Mouse (Mus musculus) neural tube, embryonic 15.5 days (tissue): Measurements from ENCODE around the gene Ngfr. TPM values are rescaled to one million over a fixed set of nuclear protein-coding genes. Genes with fewer than 3 reads are reported as not detected.

ENCODE experiments used
- ATAC-seq: fragments of 200-750 bp; cut with Nextera tagmentation; 2 replicates; pipeline ENCODE4 v1.8.0; 2017; ENCODE audit warnings: mild to moderate bottlenecking, moderate TSS enrichment, moderate library complexity; ENCODE audit not compliant: low FRiP score
- H3K27ac ChIP-seq: fragments of 300-500 bp; sonication (generic); replicated peaks from 2 replicates; pipeline ENCODE4 v1.5.1; 2015; ENCODE audit warnings: mild to moderate bottlenecking, inconsistent platforms
- H3K27me3 ChIP-seq: fragments of 300-500 bp; sonication (generic); replicated peaks from 2 replicates; pipeline ENCODE4 v1.6.1; 2015; ENCODE audit warnings: inconsistent platforms
- H3K36me3 ChIP-seq: fragments of 300-500 bp; sonication (generic); 2 replicates; pipeline ENCODE4 v1.6.1; 2015; ENCODE audit warnings: inconsistent platforms
- H3K4me1 ChIP-seq: fragments of 300-500 bp; sonication (generic); 2 replicates; pipeline ENCODE4 v1.6.1; 2015; ENCODE audit warnings: inconsistent platforms
- H3K4me2 ChIP-seq: fragments of 300-500 bp; sonication (generic); 2 replicates; pipeline ENCODE4 v1.6.1; 2015; ENCODE audit warnings: inconsistent platforms, mild to moderate bottlenecking, moderate library complexity
- H3K4me3 ChIP-seq: fragments of 300-500 bp; sonication (generic); replicated peaks from 2 replicates; pipeline ENCODE4 v1.5.1; 2015; ENCODE audit warnings: mild to moderate bottlenecking, inconsistent platforms
- H3K9ac ChIP-seq: fragments of 300-500 bp; sonication (generic); replicated peaks from 2 replicates; pipeline ENCODE4 v1.6.1; 2015; ENCODE audit warnings: mild to moderate bottlenecking, inconsistent platforms
- H3K9me3 ChIP-seq: fragments of 300-500 bp; sonication (generic); replicated peaks from 2 replicates; pipeline ENCODE4 v1.6.1; 2016; ENCODE audit warnings: inconsistent platforms
- WGBS: fragments of 180-500 bp; shearing (Covaris S2); methylation state at CpG from one replicate; pipeline ENCODE4 v1.1.7; 2015; ENCODE audit warnings: mixed read lengths; 5-methylcytosine and 5-hydroxymethylcytosine counted together
- polyA plus RNA-seq: library from polyadenylated mRNA; unstranded; fragments of >200 nt; fragmentation: Nextera tagmentation; extraction: Ambion mirVana; gene quantifications from 2 replicates; pipeline ENCODE4 v1.2.1, GENCODE M21; 2015

Ngfr gene
- polyA plus RNA-seq, result 69.1 and 69.3 TPM in 2 replicates

GRCm38 (mm10) chr11:95587423-95587951 lies at the start of gene Ngfr:
Gene Ngfr (minus strand): TSS chr11:95587735.
- under 1% methylated on average over 34 of the region's 39 CpGs for WGBS
- peak within 1 kb of the TSS; percentile 72 for H3K27ac ChIP-seq
- H3K9ac ChIP-seq, result peak within 1 kb of the TSS; percentile 59
- H3K4me2 ChIP-seq, result peak within 1 kb of the TSS; percentile 93
- peaks cover 39% of the 10 kb centered on the region for H3K27me3 ChIP-seq
- no peaks in the 10 kb centered on the region for H3K36me3 ChIP-seq
- peaks cover 39% of the 10 kb centered on the region for H3K4me1 ChIP-seq
- ATAC-seq, result peak; percentile 74
- H3K4me3 ChIP-seq, result peak within 1 kb of the TSS; percentile 51
- H3K9me3 ChIP-seq, result no peaks in the 10 kb centered on the region

- H3K27ac ChIP-seq, result no peak overlapping the region
- WGBS, result 43% methylated on average over 2 of the region's 2 CpGs
- ATAC-seq, result no peak
- no peak overlapping the region for H3K4me2 ChIP-seq
- no peak overlapping the region for H3K4me3 ChIP-seq
- H3K4me1 ChIP-seq, result peaks cover 5% of the 10 kb centered on the region; the same call in 1 of the 2 replicates
- no peak overlapping the region for H3K9ac ChIP-seq
- H3K27me3 ChIP-seq, result no peaks in the 10 kb centered on the region
- H3K9me3 ChIP-seq, result no peaks in the 10 kb centered on the region
- H3K36me3 ChIP-seq, result no peaks in the 10 kb centered on the region
These were observed 47.5 kb upstream of the Ngfr start for GRCm38 (mm10) chr11:95635030-95635429.

GRCm38 (mm10) chr11:95633512-95634000 lies 46.0 kb upstream of the Ngfr start:
- WGBS, result 47% methylated on average over 2 of the region's 2 CpGs
- Histone ChIP-seq H3K27me3 (no peaks in the 10 kb centered on the region), H3K9me3 (no peaks in the 10 kb centered on the region), H3K27ac (no peak overlapping the region), H3K9ac (no peak overlapping the region), H3K36me3 (no peaks in the 10 kb centered on the region), H3K4me2 (no peak overlapping the region), H3K4me1 (peaks cover 5% of the 10 kb centered on the region; the same call in 1 of the 2 replicates), H3K4me3 (no peak overlapping the region)
- no peak for ATAC-seq

- H3K4me3 ChIP-seq, result no peak overlapping the region
- peaks cover 5% of the 10 kb centered on the region; the same call in 1 of the 2 replicates for H3K4me1 ChIP-seq
- H3K36me3 ChIP-seq, result no peaks in the 10 kb centered on the region
- no peak overlapping the region for H3K9ac ChIP-seq
- no peaks in the 10 kb centered on the region for H3K9me3 ChIP-seq
- no peak overlapping the region for H3K4me2 ChIP-seq
- WGBS, result 48% methylated on average over 6 of the region's 6 CpGs
- H3K27ac ChIP-seq, result no peak overlapping the region
- no peaks in the 10 kb centered on the region for H3K27me3 ChIP-seq
- no peak for ATAC-seq
These were observed 44.9 kb upstream of the Ngfr start for GRCm38 (mm10) chr11:95632474-95632873.

GRCm38 (mm10) chr11:95631301-95631700 lies 43.8 kb upstream of the Ngfr start:
- H3K9me3 ChIP-seq, result no peaks in the 10 kb centered on the region
- no peak overlapping the region for H3K4me3 ChIP-seq
- no peak overlapping the region for H3K9ac ChIP-seq
- peaks cover 5% of the 10 kb centered on the region; the same call in 1 of the 2 replicates for H3K4me1 ChIP-seq
- H3K27me3 ChIP-seq, result no peaks in the 10 kb centered on the region
- 63% methylated on average over 4 of the region's 4 CpGs for WGBS
- no peaks in the 10 kb centered on the region for H3K36me3 ChIP-seq
- ATAC-seq, result no peak
- H3K4me2 ChIP-seq, result no peak overlapping the region
- no peak overlapping the region for H3K27ac ChIP-seq

GRCm38 (mm10) chr11:95630558-95630957 lies 43.0 kb upstream of the Ngfr start:
- H3K4me3 ChIP-seq, result no peak overlapping the region
- no peaks in the 10 kb centered on the region for H3K36me3 ChIP-seq
- WGBS, result 94% methylated on average over 6 of the region's 6 CpGs
- no peak for ATAC-seq
- H3K9me3 ChIP-seq, result no peaks in the 10 kb centered on the region
- no peaks in the 10 kb centered on the region for H3K27me3 ChIP-seq
- peaks cover 5% of the 10 kb centered on the region; the same call in 1 of the 2 replicates for H3K4me1 ChIP-seq
- no peak overlapping the region for H3K4me2 ChIP-seq
- no peak overlapping the region for H3K9ac ChIP-seq
- H3K27ac ChIP-seq, result no peak overlapping the region

GRCm38 (mm10) chr11:95622426-95622825 lies 34.9 kb upstream of the Ngfr start:
- peaks cover 28% of the 10 kb centered on the region for H3K4me1 ChIP-seq
- no peak overlapping the region for H3K4me2 ChIP-seq
- 22% methylated on average over 8 of the region's 8 CpGs for WGBS
- no peak overlapping the region for H3K4me3 ChIP-seq
- H3K9me3 ChIP-seq, result no peaks in the 10 kb centered on the region
- no peaks in the 10 kb centered on the region for H3K27me3 ChIP-seq
- H3K9ac ChIP-seq, result no peak overlapping the region
- ATAC-seq, result no peak
- no peak overlapping the region for H3K27ac ChIP-seq
- no peaks in the 10 kb centered on the region for H3K36me3 ChIP-seq

- no peaks in the 10 kb centered on the region for H3K27me3 ChIP-seq
- no peak overlapping the region for H3K27ac ChIP-seq
- no peaks in the 10 kb centered on the region for H3K36me3 ChIP-seq
- no peak overlapping the region for H3K9ac ChIP-seq
- no peak overlapping the region for H3K4me3 ChIP-seq
- 31% methylated on average over 9 of the region's 9 CpGs for WGBS
- no peak for ATAC-seq
- H3K9me3 ChIP-seq, result no peaks in the 10 kb centered on the region
- H3K4me2 ChIP-seq, result no peak overlapping the region
- peaks cover 30% of the 10 kb centered on the region for H3K4me1 ChIP-seq
These were observed 34.1 kb upstream of the Ngfr start for GRCm38 (mm10) chr11:95621541-95622130.

GRCm38 (mm10) chr11:95621010-95621409 lies 33.5 kb upstream of the Ngfr start:
- H3K36me3 ChIP-seq, result no peaks in the 10 kb centered on the region
- H3K9me3 ChIP-seq, result no peaks in the 10 kb centered on the region
- WGBS, result 40% methylated on average over 4 of the region's 4 CpGs

GRCm38 (mm10) chr11:95619886-95620444 lies 32.4 kb upstream of the Ngfr start:
- no peaks in the 10 kb centered on the region for H3K36me3 ChIP-seq
- H3K27ac ChIP-seq, result no peak overlapping the region
- ATAC-seq, result no peak
- 88% methylated on average over 5 of the region's 5 CpGs for WGBS
- no peaks in the 10 kb centered on the region for H3K27me3 ChIP-seq
- no peak overlapping the region for H3K4me2 ChIP-seq
- no peaks in the 10 kb centered on the region for H3K9me3 ChIP-seq
- H3K9ac ChIP-seq, result no peak overlapping the region
- peaks cover 32% of the 10 kb centered on the region for H3K4me1 ChIP-seq
- H3K4me3 ChIP-seq, result no peak overlapping the region

More at GRCm38 (mm10) chr11:95621010-95621409, 33.5 kb upstream of the Ngfr start:
- no peak overlapping the region for H3K4me2 ChIP-seq
- ATAC-seq, result no peak
- no peak overlapping the region for H3K4me3 ChIP-seq
- no peak overlapping the region for H3K27ac ChIP-seq
- H3K4me1 ChIP-seq, result peaks cover 30% of the 10 kb centered on the region
- no peak overlapping the region for H3K9ac ChIP-seq
- no peaks in the 10 kb centered on the region for H3K27me3 ChIP-seq

GRCm38 (mm10) chr11:95619081-95619480 lies 31.5 kb upstream of the Ngfr start:
- no peaks in the 10 kb centered on the region for H3K9me3 ChIP-seq
- no peak overlapping the region for H3K9ac ChIP-seq
- ATAC-seq, result peak; percentile 40
- H3K36me3 ChIP-seq, result no peaks in the 10 kb centered on the region
- WGBS, result 50% methylated on average over 3 of the region's 3 CpGs
- H3K27me3 ChIP-seq, result no peaks in the 10 kb centered on the region
- no peak overlapping the region for H3K4me3 ChIP-seq
- peaks cover 32% of the 10 kb centered on the region for H3K4me1 ChIP-seq
- H3K4me2 ChIP-seq, result no peak overlapping the region
- no peak overlapping the region for H3K27ac ChIP-seq
